Comparison of ENCODE assay signal across 18 mouse cellular contexts in the genomic region with DNA sequence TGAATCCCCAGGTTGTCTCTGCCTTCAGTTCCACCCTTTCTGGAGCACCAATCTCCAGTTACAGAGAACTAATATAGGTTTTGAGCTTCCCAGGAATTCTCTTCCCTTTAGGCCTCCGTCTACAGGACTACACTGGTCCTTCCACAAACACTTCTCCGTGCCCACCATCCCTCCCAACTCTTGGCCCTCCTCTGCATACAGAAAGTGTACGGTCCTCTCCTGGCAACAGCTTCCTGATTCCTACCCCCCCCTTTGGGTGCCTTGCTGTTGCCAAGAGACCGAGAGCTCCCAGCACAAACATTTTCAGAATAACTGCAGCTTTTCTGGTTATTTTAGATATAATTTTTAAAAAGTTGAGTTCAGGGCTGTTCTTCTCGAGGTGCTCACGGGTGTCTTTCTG.
DNase-seq lines count a peak whose midpoint lies in the region; ATAC-seq and TF ChIP-seq lines count a peak whose summit lies in the region.
"Had no signal": no experiment of that assay in that cellular context is flagged by ENCODE, and none has a peak within 500 bp of the region (broad histone marks: within the 10 kb centered on the region; RNA-seq: fewer than 3 reads in every experiment).

No protein-coding gene starts in this region.

- no peak overlapping the region for H3K4me2 ChIP-seq in hindbrain, embryonic 12.5 days (replicated peaks)
- H3K4me2 ChIP-seq in midbrain, postnatal 0 days (ENCODE audit: low read depth, low read length, poor library complexity, severe bottlenecking) = no peak overlapping the region
- H3K4me2 ChIP-seq in midbrain, embryonic 16.5 days (ENCODE audit: low read length) = no peak overlapping the region
- no peak overlapping the region for H3K4me2 ChIP-seq in hindbrain, embryonic 14.5 days (replicated peaks)
- no peak overlapping the region for H3K4me2 ChIP-seq in neural tube, embryonic 14.5 days (ENCODE audit: low read depth, low read length)
- H3K4me2 ChIP-seq: embryonic facial prominence, embryonic 15.5 days; limb, embryonic 15.5 days; neural tube, embryonic 12.5 days; stomach, embryonic 15.5 days had no signal

- no peak overlapping the region for H3K9ac ChIP-seq in hindbrain, embryonic 12.5 days
- H3K9ac ChIP-seq in midbrain, postnatal 0 days (replicated peaks; ENCODE audit: low read length, poor library complexity, severe bottlenecking) = no peak overlapping the region
- H3K9ac ChIP-seq in midbrain, embryonic 16.5 days (ENCODE audit: low read depth, low read length) = no peak overlapping the region
- H3K9ac ChIP-seq in hindbrain, embryonic 14.5 days = no peak overlapping the region
- no peak overlapping the region for H3K9ac ChIP-seq in neural tube, embryonic 14.5 days (replicated peaks; ENCODE audit: low read depth, low read length)
- H3K9ac ChIP-seq: embryonic facial prominence, embryonic 15.5 days; limb, embryonic 15.5 days; neural tube, embryonic 12.5 days; stomach, embryonic 15.5 days had no signal

- no peaks in the 10 kb centered on the region for H3K9me3 ChIP-seq in hindbrain, embryonic 12.5 days (replicated peaks)
- H3K9me3 ChIP-seq in hindbrain, embryonic 10.5 days = peaks cover 7% of the 10 kb centered on the region
- no peaks in the 10 kb centered on the region for H3K9me3 ChIP-seq in midbrain, postnatal 0 days (ENCODE audit: low read length)
- H3K9me3 ChIP-seq in midbrain, embryonic 16.5 days (replicated peaks; ENCODE audit: control insufficient read depth, low read length, poor library complexity, severe bottlenecking) = no peaks in the 10 kb centered on the region
- no peaks in the 10 kb centered on the region for H3K9me3 ChIP-seq in hindbrain, embryonic 14.5 days (ENCODE audit: control insufficient read depth, low read length)
- H3K9me3 ChIP-seq in neural tube, embryonic 14.5 days (ENCODE audit: control insufficient read depth, low read length) = no peaks in the 10 kb centered on the region
- H3K9me3 ChIP-seq: embryonic facial prominence, embryonic 15.5 days; limb, embryonic 15.5 days; stomach, embryonic 15.5 days had no signal

- no peaks in the 10 kb centered on the region for H3K27me3 ChIP-seq in hindbrain, embryonic 12.5 days
- H3K27me3 ChIP-seq in hindbrain, embryonic 10.5 days (ENCODE audit: insufficient read depth, poor library complexity, severe bottlenecking) = no peaks in the 10 kb centered on the region
- H3K27me3 ChIP-seq in midbrain, postnatal 0 days (ENCODE audit: insufficient read depth, low read length) = no peaks in the 10 kb centered on the region
- H3K27me3 ChIP-seq in midbrain, embryonic 16.5 days (ENCODE audit: control insufficient read depth, insufficient read depth, low read depth, low read length) = no peaks in the 10 kb centered on the region
- H3K27me3 ChIP-seq in hindbrain, embryonic 14.5 days (ENCODE audit: control insufficient read depth, insufficient read depth, low read length) = no peaks in the 10 kb centered on the region
- H3K27me3 ChIP-seq in neural tube, embryonic 14.5 days (ENCODE audit: control insufficient read depth, insufficient read depth, low read length) = no peaks in the 10 kb centered on the region
- H3K27me3 ChIP-seq: embryonic facial prominence, embryonic 15.5 days; limb, embryonic 15.5 days; neural tube, embryonic 12.5 days; stomach, embryonic 15.5 days had no signal

- H3K36me3 ChIP-seq in hindbrain, embryonic 12.5 days = no peaks in the 10 kb centered on the region
- 0 out of 2 replicates have a peak, but pooled peaks cover 3% of the 10 kb centered on the region for H3K36me3 ChIP-seq in hindbrain, embryonic 10.5 days
- H3K36me3 ChIP-seq in midbrain, postnatal 0 days (ENCODE audit: insufficient read depth, low read length) = no peaks in the 10 kb centered on the region
- no peaks in the 10 kb centered on the region for H3K36me3 ChIP-seq in midbrain, embryonic 16.5 days (ENCODE audit: control insufficient read depth, insufficient read depth, low read length)
- H3K36me3 ChIP-seq in hindbrain, embryonic 14.5 days (replicated peaks; ENCODE audit: control insufficient read depth, insufficient read depth) = no peaks in the 10 kb centered on the region
- H3K36me3 ChIP-seq in neural tube, embryonic 14.5 days (ENCODE audit: control insufficient read depth, insufficient read depth, low read length) = no peaks in the 10 kb centered on the region
- H3K36me3 ChIP-seq: embryonic facial prominence, embryonic 15.5 days; forebrain, embryonic 10.5 days; heart, embryonic 10.5 days; limb, embryonic 15.5 days; neural tube, embryonic 12.5 days; stomach, embryonic 15.5 days had no signal

- ATAC-seq in hindbrain, embryonic 12.5 days (ENCODE audit: low FRiP score) = no peak
- ATAC-seq in midbrain, postnatal 0 days (ENCODE audit: low FRiP score) = no peak
- ATAC-seq in midbrain, embryonic 16.5 days = no peak
- ATAC-seq in hindbrain, embryonic 14.5 days (ENCODE audit: low FRiP score) = no peak
- ATAC-seq in neural tube, embryonic 14.5 days (ENCODE audit: low read depth) = no peak

- H3K4me3 ChIP-seq in hindbrain, embryonic 12.5 days = no peak overlapping the region
- H3K4me3 ChIP-seq in hindbrain, embryonic 10.5 days = no peak overlapping the region
- no peak overlapping the region for H3K4me3 ChIP-seq in midbrain, postnatal 0 days (ENCODE audit: low read depth, low read length)
- no peak overlapping the region for H3K4me3 ChIP-seq in midbrain, embryonic 16.5 days (ENCODE audit: low read depth, low read length)
- no peak overlapping the region for H3K4me3 ChIP-seq in hindbrain, embryonic 14.5 days (replicated peaks; ENCODE audit: low read length)
- no peak overlapping the region for H3K4me3 ChIP-seq in neural tube, embryonic 14.5 days (ENCODE audit: low read depth, low read length)
- H3K4me3 ChIP-seq: embryonic facial prominence, embryonic 15.5 days; forebrain, embryonic 10.5 days; heart, embryonic 10.5 days; limb, embryonic 15.5 days; neural tube, embryonic 12.5 days; stomach, embryonic 15.5 days had no signal

- 74% methylated on average over 6 of the region's 6 CpGs for WGBS in hindbrain, embryonic 12.5 days
- WGBS in hindbrain, embryonic 10.5 days = 80% methylated on average over 6 of the region's 6 CpGs
- WGBS in midbrain, postnatal 0 days = 68% methylated on average over 6 of the region's 6 CpGs
- WGBS in midbrain, embryonic 16.5 days = 76% methylated on average over 6 of the region's 6 CpGs
- 58% methylated on average over 6 of the region's 6 CpGs for WGBS in hindbrain, embryonic 14.5 days
- WGBS in neural tube, embryonic 14.5 days = 65% methylated on average over 6 of the region's 6 CpGs

- DNase-seq in hindbrain, embryonic 10.5 days (ENCODE audit: low spot score) = no peak
- DNase-seq in midbrain, postnatal 0 days (ENCODE audit: low spot score) = peak; percentile 22
- no peak for DNase-seq in hindbrain, embryonic 14.5 days (ENCODE audit: low spot score)
- no peak for DNase-seq in cerebellum, postnatal 14 days
- DNase-seq: adrenal gland, postnatal 25 days; cerebellum, adult 9-10 months; embryo, embryonic 11 days; heart, postnatal 14 days; thymus, postnatal 14 days had no signal

- 0 out of 2 replicates have a peak overlapping the region, but pooled peaks have one; percentile 17 for H3K27ac ChIP-seq in hindbrain, embryonic 12.5 days
- H3K27ac ChIP-seq in hindbrain, embryonic 10.5 days = no peak overlapping the region
- H3K27ac ChIP-seq in midbrain, postnatal 0 days (ENCODE audit: low read depth, low read length) = 0 out of 2 replicates have a peak overlapping the region, but pooled peaks have one; percentile 6
- H3K27ac ChIP-seq in midbrain, embryonic 16.5 days (ENCODE audit: low read length) = no peak overlapping the region
- peak overlapping the region; percentile 91 for H3K27ac ChIP-seq in hindbrain, embryonic 14.5 days
- peak overlapping the region; percentile 86 for H3K27ac ChIP-seq in neural tube, embryonic 14.5 days (ENCODE audit: low read depth, low read length)
- H3K27ac ChIP-seq: embryonic facial prominence, embryonic 15.5 days; forebrain, embryonic 10.5 days; heart, embryonic 10.5 days; limb, embryonic 15.5 days; stomach, embryonic 15.5 days had no signal

- no peak for TF ChIP-seq CTCF in midbrain, postnatal 0 days (IDR thresholded peaks at IDR 0.05)

- H3K4me1 ChIP-seq in hindbrain, embryonic 12.5 days = peaks cover 15% of the 10 kb centered on the region
- peaks cover 26% of the 10 kb centered on the region for H3K4me1 ChIP-seq in hindbrain, embryonic 10.5 days (replicated peaks)
- H3K4me1 ChIP-seq in midbrain, postnatal 0 days (ENCODE audit: insufficient read depth, low read length) = no peaks in the 10 kb centered on the region
- H3K4me1 ChIP-seq in midbrain, embryonic 16.5 days (ENCODE audit: control insufficient read depth, insufficient read depth, low read length) = peaks cover 28% of the 10 kb centered on the region
- H3K4me1 ChIP-seq in hindbrain, embryonic 14.5 days (replicated peaks; ENCODE audit: control insufficient read depth, insufficient read depth, low read length) = peaks cover 19% of the 10 kb centered on the region
- peaks cover 24% of the 10 kb centered on the region; the same call in 1 of the 2 replicates for H3K4me1 ChIP-seq in neural tube, embryonic 14.5 days (ENCODE audit: control insufficient read depth, insufficient read depth, low read length)

Comparison
In these comparisons a context has a peak if more than half of its experiments do, and no peak if none do; other contexts are left out.
1. H3K27ac ChIP-seq: peak in hindbrain, embryonic 12.5 days (single experiment), midbrain, postnatal 0 days (single experiment), hindbrain, embryonic 14.5 days (single experiment) and neural tube, embryonic 14.5 days (single experiment); none in hindbrain, embryonic 10.5 days (single experiment) and midbrain, embryonic 16.5 days (single experiment).